ENCODE assay signal across 10 mouse cellular contexts in the genomic region with DNA sequence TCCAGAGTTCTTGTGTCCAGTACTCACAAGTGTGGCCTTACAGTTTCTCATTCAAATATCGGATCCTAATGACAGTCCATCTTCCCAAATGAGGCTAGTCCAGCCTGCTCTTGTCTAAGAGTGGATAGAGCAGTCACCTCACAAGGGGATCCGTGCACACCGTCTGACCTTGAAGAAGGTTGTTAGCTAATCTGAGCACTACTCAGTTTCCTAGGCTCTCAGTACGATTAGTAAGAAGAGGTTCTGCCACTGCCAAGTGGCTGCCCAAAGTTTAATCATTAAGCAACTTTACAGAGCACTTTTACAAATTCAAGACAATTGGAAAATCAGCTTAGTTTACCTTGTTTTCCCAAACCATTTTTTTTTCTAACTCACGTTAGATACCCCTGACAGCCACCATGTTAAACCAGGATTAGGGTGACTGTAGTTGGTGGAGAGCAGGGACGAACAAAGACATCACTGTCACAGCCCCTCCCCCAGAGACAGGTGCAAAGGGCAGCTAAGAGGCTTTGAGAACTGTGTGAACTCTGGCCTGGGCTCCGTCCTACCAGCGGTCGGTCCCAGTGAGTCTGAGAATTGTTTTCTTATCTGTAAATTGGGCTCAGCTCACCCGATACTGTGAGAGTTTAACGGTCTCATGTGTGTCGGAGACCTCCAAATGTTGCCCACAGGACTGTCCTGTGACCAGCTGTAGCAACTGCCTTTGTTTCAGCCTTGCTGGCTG.
DNase-seq lines count a peak whose midpoint lies in the region; ATAC-seq lines count a peak whose summit lies in the region.
"Had no signal": no experiment of that assay in that cellular context is flagged by ENCODE, and none has a peak within 500 bp of the region (broad histone marks: within the 10 kb centered on the region; RNA-seq: fewer than 3 reads in every experiment).

No protein-coding gene starts in this region.

- H3K4me3 ChIP-seq in forebrain, embryonic 13.5 days, result no peak overlapping the region
- no peak overlapping the region; the same call in 1 of the 2 replicates for H3K4me3 ChIP-seq in forebrain, embryonic 12.5 days (replicated peaks)
- no peak overlapping the region for H3K4me3 ChIP-seq in hindbrain, embryonic 12.5 days
- H3K4me3 ChIP-seq in midbrain, embryonic 14.5 days (replicated peaks; ENCODE audit: low read depth, low read length), result no peak overlapping the region
- H3K4me3 ChIP-seq: left cerebral cortex, adult 2 months had no signal

- no peak for ATAC-seq in forebrain, embryonic 13.5 days
- ATAC-seq in forebrain, embryonic 12.5 days (ENCODE audit: low FRiP score), result no peak
- ATAC-seq in hindbrain, embryonic 12.5 days (ENCODE audit: low FRiP score), result no peak
- no peak for ATAC-seq in midbrain, embryonic 14.5 days (ENCODE audit: low FRiP score, low TSS enrichment)

- peak overlapping the region; percentile 86; the same call in 1 of the 2 replicates for H3K4me2 ChIP-seq in forebrain, embryonic 13.5 days
- no peak overlapping the region for H3K4me2 ChIP-seq in forebrain, embryonic 12.5 days
- H3K4me2 ChIP-seq in hindbrain, embryonic 12.5 days (replicated peaks), result peak overlapping the region; percentile 68; the same call in 1 of the 2 replicates
- H3K4me2 ChIP-seq in midbrain, embryonic 14.5 days (ENCODE audit: low read length), result peak overlapping the region; percentile 87; the same call in 1 of the 2 replicates

- 0 out of 2 replicates have a peak, but pooled peaks cover 7% of the 10 kb centered on the region for H3K4me1 ChIP-seq in forebrain, embryonic 13.5 days
- no peaks in the 10 kb centered on the region; the same call in 1 of the 2 replicates for H3K4me1 ChIP-seq in forebrain, embryonic 12.5 days
- H3K4me1 ChIP-seq in hindbrain, embryonic 12.5 days, result peaks cover 6% of the 10 kb centered on the region
- no peaks in the 10 kb centered on the region for H3K4me1 ChIP-seq in midbrain, embryonic 14.5 days (ENCODE audit: control insufficient read depth, insufficient read depth, low read length)

- WGBS in forebrain, embryonic 13.5 days, result 33% methylated on average over 12 of the region's 12 CpGs
- 30% methylated on average over 12 of the region's 12 CpGs for WGBS in forebrain, embryonic 12.5 days
- WGBS in hindbrain, embryonic 12.5 days, result 34% methylated on average over 12 of the region's 12 CpGs
- WGBS in midbrain, embryonic 14.5 days, result 24% methylated on average over 12 of the region's 12 CpGs

- no peaks in the 10 kb centered on the region for H3K36me3 ChIP-seq in forebrain, embryonic 13.5 days (ENCODE audit: poor library complexity, severe bottlenecking)
- no peaks in the 10 kb centered on the region for H3K36me3 ChIP-seq in forebrain, embryonic 12.5 days (replicated peaks)
- H3K36me3 ChIP-seq in hindbrain, embryonic 12.5 days, result no peaks in the 10 kb centered on the region
- H3K36me3 ChIP-seq in midbrain, embryonic 14.5 days (ENCODE audit: control insufficient read depth, insufficient read depth, low read length), result no peaks in the 10 kb centered on the region
- H3K36me3 ChIP-seq: embryonic facial prominence, embryonic 12.5 days had no signal

- H3K27ac ChIP-seq in forebrain, embryonic 13.5 days, result no peak overlapping the region
- H3K27ac ChIP-seq in forebrain, embryonic 12.5 days, result no peak overlapping the region
- H3K27ac ChIP-seq in hindbrain, embryonic 12.5 days, result no peak overlapping the region
- no peak overlapping the region for H3K27ac ChIP-seq in midbrain, embryonic 14.5 days (replicated peaks; ENCODE audit: low read depth, low read length)

- peak; percentile 78 to 88 for DNase-seq in kidney, postnatal 25 days
- no peak for DNase-seq in midbrain, embryonic 14.5 days
- DNase-seq in urinary bladder, postnatal 4 days (ENCODE audit: low spot score in 2 of 2), result no peak
- no peak for DNase-seq in layer of hippocampus, postnatal 10 days (ENCODE audit: low spot score in 2 of 2)
- DNase-seq in gastrocnemius, postnatal 25 days, result no peak

- no peak overlapping the region for H3K9ac ChIP-seq in forebrain, embryonic 13.5 days
- no peak overlapping the region for H3K9ac ChIP-seq in forebrain, embryonic 12.5 days
- H3K9ac ChIP-seq in hindbrain, embryonic 12.5 days, result no peak overlapping the region
- no peak overlapping the region for H3K9ac ChIP-seq in midbrain, embryonic 14.5 days (replicated peaks; ENCODE audit: low read length)
- H3K9ac ChIP-seq: embryonic facial prominence, embryonic 12.5 days had no signal

- no peaks in the 10 kb centered on the region for H3K9me3 ChIP-seq in forebrain, embryonic 13.5 days (replicated peaks)
- no peaks in the 10 kb centered on the region for H3K9me3 ChIP-seq in forebrain, embryonic 12.5 days
- no peaks in the 10 kb centered on the region for H3K9me3 ChIP-seq in hindbrain, embryonic 12.5 days (replicated peaks)
- H3K9me3 ChIP-seq in midbrain, embryonic 14.5 days (ENCODE audit: control insufficient read depth, low read length), result no peaks in the 10 kb centered on the region
- H3K9me3 ChIP-seq: embryonic facial prominence, embryonic 12.5 days had no signal

- peaks cover 21% of the 10 kb centered on the region for H3K27me3 ChIP-seq in forebrain, embryonic 13.5 days
- H3K27me3 ChIP-seq in forebrain, embryonic 12.5 days, result peaks cover 27% of the 10 kb centered on the region
- H3K27me3 ChIP-seq in hindbrain, embryonic 12.5 days, result peaks cover 17% of the 10 kb centered on the region
- no peaks in the 10 kb centered on the region for H3K27me3 ChIP-seq in midbrain, embryonic 14.5 days (ENCODE audit: control insufficient read depth, insufficient read depth, low read length)

Comparison
In these comparisons a context has a peak if more than half of its experiments do, and no peak if none do; other contexts are left out.
1. DNase-seq: peak in kidney, postnatal 25 days (2 of 2); none in midbrain, embryonic 14.5 days (single experiment), urinary bladder, postnatal 4 days (0 of 2), layer of hippocampus, postnatal 10 days (0 of 2) and gastrocnemius, postnatal 25 days (single experiment).